Mouse (Mus musculus): ENCODE results near the gene Pou3f3.
A peak's percentile ranks its signal among the peaks of the same experiment; 100 is the strongest.

The Pou3f3 gene

GRCm38 (mm10) chr1:42695578-42695915, at the start of gene Pou3f3:
Gene Pou3f3, plus strand, starts transcription at chr1:42695768.
- DNase-seq (ENCODE audit: low read depth, low spot score): peak; percentile 98

GRCm38 (mm10) chr1:42648366-42648935, 47.1 kb upstream of the Pou3f3 start:
- peak; percentile 10 for DNase-seq (ENCODE audit: low read depth, low spot score)

- peak; percentile 19 for DNase-seq (ENCODE audit: low read depth, low spot score)
Observed at GRCm38 (mm10) chr1:42651461-42651860, 44.1 kb upstream of the Pou3f3 start.

DNA sequence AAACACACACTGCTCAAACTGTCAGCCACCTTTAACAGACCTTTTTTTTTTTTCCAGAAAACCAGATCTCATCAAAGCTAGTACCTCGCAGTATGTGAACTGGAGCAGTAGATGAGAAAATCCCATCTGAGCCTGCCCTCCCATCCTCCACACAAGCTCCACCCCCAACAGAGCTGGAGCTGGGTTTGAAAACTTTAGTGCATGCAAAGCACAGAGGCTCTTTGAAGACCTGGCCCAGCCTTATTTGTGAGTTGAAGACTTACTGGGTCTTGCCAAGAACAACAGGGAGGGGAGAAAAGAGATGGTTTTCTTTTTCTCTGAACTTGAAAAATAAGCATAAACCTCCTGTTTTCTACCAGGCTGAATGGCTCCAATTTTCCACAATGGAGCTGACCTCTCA, 28.0 kb upstream of the Pou3f3 start:
- DNase-seq (ENCODE audit: low read depth, low spot score): no peak

- DNase-seq (ENCODE audit: low read depth, low spot score): no peak
Observed at GRCm38 (mm10) chr1:42680673-42681072, 14.9 kb upstream of the Pou3f3 start.

- no peak for DNase-seq (ENCODE audit: low read depth, low spot score)
Observed at GRCm38 (mm10) chr1:42681762-42682161, 13.8 kb upstream of the Pou3f3 start.

DNA sequence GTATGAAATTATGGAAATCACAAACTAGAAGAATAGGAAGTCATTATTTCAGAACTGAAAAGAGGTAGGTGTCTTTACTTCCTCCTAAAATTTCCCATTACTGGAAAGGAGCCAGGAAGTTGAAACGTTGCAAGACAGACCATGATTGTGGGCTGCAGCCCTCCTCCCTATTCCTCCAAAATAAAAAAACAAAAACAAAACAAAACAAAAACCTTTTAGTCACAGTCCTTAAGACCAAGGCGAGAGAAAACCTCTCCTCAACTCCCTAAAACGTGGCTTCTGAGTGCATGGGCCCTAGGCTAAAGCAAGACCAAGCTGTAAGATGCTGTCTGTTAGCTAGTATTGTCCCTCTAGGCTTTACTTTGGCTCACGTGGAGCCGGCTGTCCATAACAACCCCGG, 11.7 kb upstream of the Pou3f3 start:
- DNase-seq (ENCODE audit: low read depth, low spot score): no peak

GRCm38 (mm10) chr1:42684345-42684744, 11.2 kb upstream of the Pou3f3 start:
- peak; percentile 64 for DNase-seq (ENCODE audit: low read depth, low spot score)

- DNase-seq (ENCODE audit: low read depth, low spot score): peak; percentile 58
Observed at GRCm38 (mm10) chr1:42684783-42685182, 10.8 kb upstream of the Pou3f3 start.

DNA sequence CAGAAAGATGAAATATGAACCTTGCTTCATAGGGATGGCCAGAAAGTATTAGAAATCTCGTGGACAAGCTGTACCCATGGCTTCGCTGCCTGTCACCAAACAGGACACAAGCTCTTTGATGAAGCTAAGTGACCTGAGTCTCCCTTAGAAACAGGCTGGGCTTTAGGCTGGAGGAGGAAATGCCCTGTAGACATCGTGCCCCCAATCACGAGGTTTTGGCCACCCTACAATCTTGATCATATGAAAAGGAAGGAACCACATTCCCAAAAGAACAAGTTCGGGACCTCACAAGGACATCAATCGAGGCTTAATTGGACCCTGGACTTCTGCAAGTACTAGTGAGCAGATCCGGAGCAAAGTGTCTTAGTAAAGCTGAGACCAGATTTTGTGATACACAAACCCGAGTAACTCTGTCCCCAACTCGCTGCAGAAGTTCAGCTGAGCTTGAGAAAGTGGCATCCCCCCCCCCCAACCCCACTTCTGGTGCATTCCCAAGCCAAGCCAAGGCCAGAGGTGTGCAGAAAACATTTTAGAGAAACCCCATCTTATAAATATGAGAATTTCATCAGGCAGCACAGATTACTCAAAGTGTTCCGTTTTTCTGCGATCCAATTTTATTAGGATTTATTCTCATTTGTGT, 10.1 kb upstream of the Pou3f3 start:
- no peak for DNase-seq (ENCODE audit: low read depth, low spot score)

- DNase-seq (ENCODE audit: low read depth, low spot score): peak; percentile 67
Observed at GRCm38 (mm10) chr1:42686194-42687131, 9.1 kb upstream of the Pou3f3 start.

- DNase-seq (ENCODE audit: low read depth, low spot score): no peak
Observed at GRCm38 (mm10) chr1:42687271-42687670, 8.3 kb upstream of the Pou3f3 start.

GRCm38 (mm10) chr1:42687756-42688540, 7.6 kb upstream of the Pou3f3 start:
- no peak for DNase-seq (ENCODE audit: low read depth, low spot score)

- DNase-seq (ENCODE audit: low read depth, low spot score): no peak
Observed at GRCm38 (mm10) chr1:42688541-42689125, 6.9 kb upstream of the Pou3f3 start.

GRCm38 (mm10) chr1:42690024-42690575, 5.5 kb upstream of the Pou3f3 start:
- no peak for DNase-seq (ENCODE audit: low read depth, low spot score)

DNA sequence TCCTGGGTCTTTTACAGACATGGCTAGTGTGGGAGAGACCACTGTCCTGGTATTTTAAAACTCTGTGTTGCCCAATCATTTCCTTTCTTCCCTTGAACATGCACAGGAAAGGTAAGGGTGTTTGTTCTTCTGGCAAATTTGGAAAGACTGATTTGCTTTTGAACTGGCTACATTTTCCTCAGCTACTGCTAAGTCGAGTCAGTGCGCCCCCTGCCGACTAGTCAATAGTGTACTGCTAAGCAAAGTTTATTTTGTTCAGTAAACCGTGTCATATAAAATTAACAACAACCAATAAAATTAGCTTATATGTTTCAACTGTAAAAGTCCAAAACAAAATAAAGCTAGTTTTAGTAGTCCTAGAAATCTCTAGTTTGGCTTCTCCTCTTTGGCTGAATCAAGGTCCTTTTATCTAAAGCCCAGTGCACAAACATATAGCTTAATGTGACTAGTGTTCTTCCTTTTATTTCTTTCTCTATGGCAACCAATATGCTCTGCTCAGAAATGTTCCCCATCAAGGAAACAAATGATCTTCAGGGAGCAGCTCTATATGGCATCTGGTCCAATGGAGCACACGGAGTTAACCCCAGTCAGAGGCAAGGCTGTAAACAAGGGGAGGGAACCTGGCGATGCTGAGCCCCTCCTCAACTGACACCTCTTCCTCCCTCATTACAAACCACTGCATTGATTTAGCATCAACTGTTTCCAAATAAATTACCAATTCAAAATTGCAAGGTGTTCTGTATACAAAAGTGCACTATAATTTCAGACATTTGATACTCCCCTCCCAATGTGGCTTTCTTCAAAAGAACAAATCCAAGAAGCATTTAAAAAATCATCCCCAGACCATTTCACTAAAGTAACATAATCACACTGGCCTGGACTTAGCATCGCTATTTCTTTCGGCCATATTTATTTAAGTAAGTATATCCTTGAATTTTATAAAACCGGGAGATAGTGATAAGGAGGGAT, 4.1 kb upstream of the Pou3f3 start:
- peak; percentile 93 for DNase-seq (ENCODE audit: low read depth, low spot score)

GRCm38 (mm10) chr1:42692221-42692620, 3.3 kb upstream of the Pou3f3 start:
- DNase-seq (ENCODE audit: low read depth, low spot score): no peak

DNA sequence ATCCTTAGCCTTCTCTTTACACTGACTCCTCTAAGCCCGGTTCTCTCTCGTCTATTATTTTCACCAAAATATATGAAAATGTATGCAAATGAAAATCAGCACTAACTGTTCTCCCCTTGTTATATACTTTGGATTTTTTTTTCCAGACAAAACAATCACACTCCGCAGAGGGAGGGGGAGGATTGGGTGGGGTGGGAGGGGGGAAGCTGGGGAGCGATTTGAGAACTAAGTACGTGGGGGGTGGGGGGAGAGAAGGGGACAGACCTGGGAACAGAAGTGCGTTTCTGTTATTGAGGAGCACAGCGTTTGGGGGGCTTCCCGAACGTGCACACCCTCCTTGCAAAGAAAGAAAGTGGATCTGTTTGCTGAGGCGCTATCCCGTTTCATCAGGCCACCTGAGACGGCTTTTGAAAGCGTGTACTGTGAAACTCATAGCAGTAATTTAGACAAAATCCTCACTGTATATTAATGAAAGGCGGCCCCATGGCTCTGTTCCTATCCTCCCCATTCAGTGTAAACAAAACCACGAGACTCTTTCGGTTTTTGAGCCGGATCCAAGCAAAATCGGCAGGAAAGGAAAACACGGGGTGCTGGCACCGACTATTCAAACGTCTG, 2.4 kb upstream of the Pou3f3 start:
- peak; percentile 64 for DNase-seq (ENCODE audit: low read depth, low spot score)

GRCm38 (mm10) chr1:42693852-42694251, 1.7 kb upstream of the Pou3f3 start:
- DNase-seq (ENCODE audit: low read depth, low spot score): peak; percentile 79

- DNase-seq (ENCODE audit: low read depth, low spot score): peak; percentile 75
Observed at GRCm38 (mm10) chr1:42694290-42694664, 1.3 kb upstream of the Pou3f3 start.

All from brain, adult 2 months (tissue).